Mouse (Mus musculus): ENCODE measurements around the gene R3hdm1.

Gene R3hdm1

DNA sequence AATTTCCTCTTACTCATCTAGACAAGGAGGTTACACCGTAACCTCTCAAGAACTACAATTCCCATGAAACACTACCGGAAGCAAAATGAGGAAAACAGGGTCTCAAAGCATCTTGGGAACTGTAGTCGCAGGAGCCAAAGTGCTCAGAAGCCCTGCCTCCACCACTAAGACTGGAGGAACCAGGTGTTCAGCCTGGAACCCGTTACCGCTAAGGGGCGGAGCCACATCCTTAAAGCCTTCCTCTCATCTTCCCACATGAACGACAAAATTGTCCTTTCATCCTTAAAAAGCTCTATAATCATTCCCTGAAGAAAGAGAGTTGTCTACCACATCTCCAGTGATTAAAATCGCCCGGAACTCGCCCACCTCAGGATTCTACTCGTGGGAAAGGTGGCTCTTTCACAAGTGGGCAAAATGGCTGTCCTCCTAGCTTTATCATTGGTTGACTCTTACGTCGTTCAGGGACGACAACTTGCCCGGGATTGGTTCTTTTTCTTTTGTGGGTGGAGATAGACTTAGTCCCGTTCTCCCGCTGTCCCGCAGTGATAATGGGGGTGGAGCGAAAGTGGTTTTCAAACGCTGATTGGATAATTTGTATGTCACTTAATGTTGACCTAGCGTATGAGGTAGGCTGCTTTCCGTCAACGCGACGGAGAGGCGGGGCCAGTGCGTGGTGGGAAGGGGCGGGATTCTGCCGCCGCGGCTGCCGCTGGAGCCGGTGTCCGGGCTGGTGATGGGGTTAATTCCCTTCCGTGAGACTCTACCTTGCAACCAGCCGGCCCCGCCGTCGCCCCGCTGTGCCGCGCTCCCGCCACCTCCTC is at the start of gene R3hdm1, which contains the start of gene Zranb3:
Gene R3hdm1 (plus strand): TSS at position 661 of the 821 bp plus-strand sequence.
Gene Zranb3 (minus strand): TSS at position 407 of the 821 bp plus-strand sequence.
- DNase-seq (ENCODE audit: low read depth, low spot score), result peak; percentile 99

DNA sequence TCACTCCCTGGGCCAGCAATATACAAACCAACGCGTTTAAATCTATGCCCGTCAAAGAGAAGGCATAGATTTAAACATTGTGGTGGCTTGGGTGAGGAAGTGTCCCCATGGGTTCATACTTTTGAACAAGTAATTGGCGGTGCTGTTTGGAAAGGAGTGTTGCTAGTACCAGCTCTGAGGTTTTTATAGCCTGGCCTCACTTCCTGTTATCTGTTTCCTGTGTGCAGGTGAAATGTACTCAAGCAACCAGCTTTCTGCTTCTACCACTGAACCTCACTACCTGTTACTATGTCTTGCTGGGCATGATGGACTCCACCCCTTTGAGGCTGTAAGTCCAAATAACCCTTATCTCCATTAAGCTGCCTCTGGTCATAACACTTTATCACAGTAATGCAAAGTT is 45.8 kb upstream of the R3hdm1 start:
- DNase-seq (ENCODE audit: low read depth, low spot score), result no peak

GRCm38 (mm10) chr1:128058625-128059024 is 44.5 kb upstream of the R3hdm1 start:
- DNase-seq (ENCODE audit: low read depth, low spot score), result no peak

GRCm38 (mm10) chr1:128060655-128061344 is 42.3 kb upstream of the R3hdm1 start:
- DNase-seq (ENCODE audit: low read depth, low spot score), result no peak

DNA sequence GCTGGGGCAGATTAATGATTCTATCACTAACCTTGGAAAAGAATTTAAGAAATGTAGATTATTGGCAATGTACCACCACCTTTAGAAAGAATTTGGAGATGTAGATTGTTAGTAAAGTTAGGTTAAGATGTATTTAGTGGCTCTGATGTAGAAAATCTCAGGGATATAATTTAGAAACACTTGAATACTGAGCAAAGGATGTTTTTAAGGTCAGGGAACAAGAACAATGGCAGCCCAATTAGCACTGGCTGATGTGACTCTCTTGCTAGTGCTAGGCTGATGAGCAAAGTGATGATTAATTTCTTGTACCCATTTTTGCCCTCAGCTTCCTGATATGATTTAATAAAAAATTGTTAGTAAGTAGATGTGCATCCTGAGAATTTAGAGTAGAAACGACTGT is 41.7 kb upstream of the R3hdm1 start:
- no peak for DNase-seq (ENCODE audit: low read depth, low spot score)

DNA sequence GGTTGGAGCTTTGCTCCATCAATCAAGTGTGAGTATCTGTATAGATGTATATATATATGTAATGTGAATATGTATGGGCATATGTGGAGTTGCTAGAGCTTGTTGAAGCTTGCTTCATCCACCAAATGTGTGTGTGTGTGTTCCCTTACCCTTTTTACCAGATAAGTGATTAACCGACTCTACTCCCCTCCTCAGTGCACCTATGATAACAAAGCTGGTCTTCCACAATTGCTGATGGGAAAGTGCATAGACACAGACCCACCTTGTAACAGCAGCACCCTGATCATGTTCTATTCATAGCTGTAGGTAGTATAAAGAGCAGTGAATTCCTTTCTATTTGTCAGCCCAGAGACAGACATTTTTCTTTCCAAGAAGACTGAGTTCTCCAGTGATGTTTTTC is 40.9 kb upstream of the R3hdm1 start:
- no peak for DNase-seq (ENCODE audit: low read depth, low spot score)

- no peak for DNase-seq (ENCODE audit: low read depth, low spot score)
Measured at GRCm38 (mm10) chr1:128064716-128065115, 38.4 kb upstream of the R3hdm1 start.

- DNase-seq (ENCODE audit: low read depth, low spot score), result no peak
Measured at GRCm38 (mm10) chr1:128068945-128069397, 34.1 kb upstream of the R3hdm1 start.

GRCm38 (mm10) chr1:128070003-128070402 is 33.1 kb upstream of the R3hdm1 start:
- no peak for DNase-seq (ENCODE audit: low read depth, low spot score)

GRCm38 (mm10) chr1:128073051-128073450 is 30.1 kb upstream of the R3hdm1 start:
- DNase-seq (ENCODE audit: low read depth, low spot score), result no peak

- no peak for DNase-seq (ENCODE audit: low read depth, low spot score)
Measured at GRCm38 (mm10) chr1:128076791-128077479, 26.2 kb upstream of the R3hdm1 start.

GRCm38 (mm10) chr1:128077788-128078187 is 25.3 kb upstream of the R3hdm1 start:
- no peak for DNase-seq (ENCODE audit: low read depth, low spot score)

DNA sequence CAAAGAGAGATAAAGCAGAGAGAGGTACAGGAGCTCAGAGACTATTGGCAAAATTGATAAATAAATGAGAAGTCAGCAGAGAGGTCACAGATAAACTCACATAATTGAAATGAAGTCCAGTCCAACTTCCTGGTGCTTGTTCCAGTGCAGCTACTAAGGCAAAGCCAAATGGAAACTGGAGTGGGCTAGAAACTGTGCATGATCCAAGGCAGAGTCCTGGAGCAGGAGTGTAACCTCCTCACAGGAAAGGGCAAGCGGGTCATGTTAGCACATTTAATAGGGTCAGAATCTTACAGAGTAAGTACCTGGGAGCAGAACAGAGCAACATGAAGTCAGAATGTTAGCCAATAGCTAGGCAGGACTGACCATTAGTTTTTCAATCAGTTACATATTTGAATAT is 24.5 kb upstream of the R3hdm1 start:
- DNase-seq (ENCODE audit: low read depth, low spot score), result no peak

DNA sequence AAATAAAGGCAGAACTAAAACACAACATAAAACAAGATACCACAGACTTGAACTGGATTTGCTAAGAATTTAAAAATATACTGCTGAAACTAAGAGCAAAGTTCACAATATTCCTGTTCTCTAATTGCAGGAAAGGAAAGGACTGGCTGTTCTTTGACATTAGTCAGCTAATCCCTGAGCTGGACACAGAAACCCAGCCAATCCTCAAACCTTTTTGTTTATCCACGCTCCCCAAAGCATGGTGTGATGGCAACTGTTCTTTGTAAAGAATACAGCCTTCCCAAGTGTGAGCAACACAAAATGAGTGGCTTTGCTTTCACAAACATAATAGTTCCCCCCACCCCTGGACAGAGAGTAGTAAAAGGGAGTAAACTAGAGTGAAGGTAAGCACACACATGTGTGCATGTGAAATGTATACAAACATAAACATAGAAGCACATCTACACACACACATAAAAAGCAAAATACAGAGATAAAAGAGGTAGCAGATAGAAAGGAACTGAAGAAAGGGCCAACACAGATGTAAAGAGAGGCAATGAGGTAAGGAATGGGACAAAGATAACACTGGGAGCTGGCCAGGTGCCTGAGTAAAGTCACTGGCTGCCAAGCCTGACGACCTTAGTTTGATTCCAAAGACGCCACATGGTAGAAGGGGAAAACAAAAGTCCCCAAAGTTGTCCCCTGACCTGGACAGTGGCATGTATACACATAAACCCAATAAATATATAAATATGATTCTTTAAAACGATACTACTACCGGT is 22.0 kb upstream of the R3hdm1 start:
- DNase-seq (ENCODE audit: low read depth, low spot score), result no peak

GRCm38 (mm10) chr1:128081873-128082272 is 21.2 kb upstream of the R3hdm1 start:
- no peak for DNase-seq (ENCODE audit: low read depth, low spot score)

GRCm38 (mm10) chr1:128082800-128083199 is 20.3 kb upstream of the R3hdm1 start:
- DNase-seq (ENCODE audit: low read depth, low spot score), result peak; percentile 37

DNA sequence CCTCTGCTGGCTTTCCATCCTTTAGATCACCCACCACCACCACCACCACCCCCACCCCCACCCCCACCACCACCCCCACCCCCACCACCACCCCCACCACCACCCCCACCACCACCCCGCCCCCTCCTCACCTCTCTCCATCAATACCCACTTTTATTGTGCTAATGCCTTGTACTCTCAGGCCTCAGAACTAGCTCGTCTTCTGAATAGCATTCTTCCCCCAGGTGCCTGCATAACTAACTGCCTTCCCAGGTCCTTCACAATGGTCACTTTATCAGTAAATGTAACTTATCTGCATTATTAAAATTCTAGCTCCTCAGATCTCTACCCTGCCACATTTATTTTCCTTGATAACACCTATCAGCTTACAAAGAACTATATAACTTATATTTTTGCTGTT is 8.4 kb upstream of the R3hdm1 start:
- peak; percentile 62 for DNase-seq (ENCODE audit: low read depth, low spot score)

DNA sequence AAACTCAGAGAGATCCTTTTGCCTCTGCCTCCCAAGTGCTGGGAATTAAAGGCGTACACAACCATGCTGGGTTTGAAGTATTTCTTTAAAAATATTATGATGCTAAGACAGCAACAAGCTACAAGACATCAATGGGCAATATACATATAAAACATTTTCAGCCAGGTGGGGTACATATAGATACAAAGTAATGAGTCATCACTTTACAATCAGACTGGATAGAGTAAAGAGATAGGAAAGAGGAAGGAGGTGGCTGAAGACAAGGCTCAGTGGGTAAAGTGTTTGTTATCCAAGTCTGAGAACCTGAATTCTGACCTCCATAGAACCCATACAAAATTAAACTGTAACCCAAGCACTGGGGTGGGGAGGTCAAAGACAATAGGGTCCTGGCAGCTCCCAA is 4.8 kb upstream of the R3hdm1 start:
- no peak for DNase-seq (ENCODE audit: low read depth, low spot score)

DNA sequence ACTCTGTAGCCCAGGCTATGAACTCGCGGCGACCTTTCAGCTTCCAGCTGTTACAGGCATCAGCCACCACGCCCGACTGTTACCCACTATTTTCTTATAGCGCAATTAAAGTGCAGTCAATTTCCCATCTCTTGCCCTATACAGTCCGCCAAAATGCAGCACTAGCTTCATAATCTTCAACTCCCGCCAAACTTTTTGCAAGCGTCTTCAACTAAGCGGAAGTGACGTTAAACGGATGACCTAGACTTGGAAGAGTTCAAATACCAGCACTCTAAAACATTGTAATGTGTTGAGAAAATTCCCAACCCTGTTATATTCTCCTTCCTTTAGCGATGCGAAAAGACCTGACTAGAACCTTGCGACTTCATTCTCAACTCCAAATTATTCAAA is 855 bp upstream of the R3hdm1 start:
- DNase-seq (ENCODE audit: low read depth, low spot score), result no peak

- DNase-seq (ENCODE audit: low read depth, low spot score), result peak; percentile 67
Measured at GRCm38 (mm10) chr1:128103520-128104088, 503 bp downstream of the R3hdm1 start.
